In the genomic region with DNA sequence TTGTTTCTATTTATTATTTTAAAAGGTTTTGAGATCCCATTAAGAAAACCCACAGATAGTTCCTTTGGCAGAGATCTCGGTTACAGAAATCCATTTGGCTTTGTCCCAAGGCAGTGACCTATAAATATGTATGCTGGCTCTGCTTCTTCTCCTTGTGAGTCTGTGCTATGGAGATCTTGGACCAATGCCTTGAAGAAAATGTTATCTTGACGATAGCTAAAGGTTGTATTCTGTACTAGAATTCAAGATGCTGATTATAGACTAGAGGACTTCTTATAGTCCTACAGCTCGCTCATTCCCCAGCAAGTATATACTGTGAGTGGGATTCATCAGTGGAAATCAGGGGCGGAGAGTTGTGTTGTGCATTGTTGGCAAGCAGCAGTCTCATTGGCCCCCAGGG, we compare ENCODE assay signal across 16 mouse cellular contexts.
A peak's percentile ranks its signal among the peaks of the same experiment; 100 is the strongest.
DNase-seq lines count a peak whose midpoint lies in the region; ATAC-seq and TF ChIP-seq lines count a peak whose summit lies in the region.
"Had no signal": no experiment of that assay in that cellular context is flagged by ENCODE, and none has a peak within 500 bp of the region (broad histone marks: within the 10 kb centered on the region; RNA-seq: fewer than 3 reads in every experiment).

No protein-coding gene starts in this region.

- H3K9me3 ChIP-seq in forebrain, embryonic 16.5 days (ENCODE audit: control insufficient read depth, low read length), result no peaks in the 10 kb centered on the region
- H3K9me3 ChIP-seq in forebrain, embryonic 13.5 days (replicated peaks), result no peaks in the 10 kb centered on the region
- H3K9me3 ChIP-seq: midbrain, embryonic 12.5 days; neural tube, embryonic 12.5 days had no signal

- ATAC-seq in forebrain, embryonic 16.5 days, result peak; percentile 47; the same call in 1 of the 2 replicates
- no peak; the same call in 1 of the 2 replicates for ATAC-seq in forebrain, embryonic 13.5 days
- ATAC-seq: intestine, embryonic 16.5 days had no signal

- 38% methylated on average over 4 of the region's 4 CpGs for WGBS in forebrain, embryonic 16.5 days
- WGBS in forebrain, embryonic 13.5 days, result 80% methylated on average over 4 of the region's 4 CpGs
- WGBS in kidney, adult 2 months, result 68% methylated on average over 4 of the region's 4 CpGs
- WGBS in thymus, adult 2 months, result 90% methylated on average over 4 of the region's 4 CpGs

- peaks cover 16% of the 10 kb centered on the region for H3K4me1 ChIP-seq in forebrain, embryonic 16.5 days (replicated peaks; ENCODE audit: control insufficient read depth, insufficient read depth, low read length)
- H3K4me1 ChIP-seq in forebrain, embryonic 13.5 days, result 0 out of 2 replicates have a peak, but pooled peaks cover 14% of the 10 kb centered on the region
- H3K4me1 ChIP-seq in kidney, adult 2 months (ENCODE audit: control insufficient read depth, insufficient read depth, low read length), result no peaks in the 10 kb centered on the region
- no peaks in the 10 kb centered on the region for H3K4me1 ChIP-seq in thymus, adult 2 months (replicated peaks; ENCODE audit: control insufficient read depth, insufficient read depth, low read length)
- H3K4me1 ChIP-seq: midbrain, embryonic 12.5 days; neural tube, embryonic 12.5 days had no signal

- H3K27ac ChIP-seq in forebrain, embryonic 16.5 days (ENCODE audit: low read length), result peak overlapping the region; percentile 66
- H3K27ac ChIP-seq in forebrain, embryonic 13.5 days, result no peak overlapping the region
- H3K27ac ChIP-seq in kidney, adult 2 months (ENCODE audit: insufficient read depth, low read depth, low read length), result no peak overlapping the region
- H3K27ac ChIP-seq in thymus, adult 2 months (ENCODE audit: control insufficient read depth, insufficient read depth, low read length), result no peak overlapping the region
- H3K27ac ChIP-seq: midbrain, embryonic 12.5 days; neural tube, embryonic 12.5 days had no signal

- no peak overlapping the region for H3K9ac ChIP-seq in forebrain, embryonic 16.5 days (replicated peaks; ENCODE audit: low read depth, low read length)
- H3K9ac ChIP-seq in forebrain, embryonic 13.5 days, result no peak overlapping the region
- H3K9ac ChIP-seq: midbrain, embryonic 12.5 days; neural tube, embryonic 12.5 days had no signal

- no peaks in the 10 kb centered on the region for H3K36me3 ChIP-seq in forebrain, embryonic 16.5 days (ENCODE audit: control insufficient read depth, insufficient read depth)
- H3K36me3 ChIP-seq in forebrain, embryonic 13.5 days (ENCODE audit: poor library complexity, severe bottlenecking), result no peaks in the 10 kb centered on the region
- H3K36me3 ChIP-seq in kidney, adult 2 months (ENCODE audit: control insufficient read depth, insufficient read depth, low read length), result no peaks in the 10 kb centered on the region
- no peaks in the 10 kb centered on the region for H3K36me3 ChIP-seq in thymus, adult 2 months (ENCODE audit: control insufficient read depth, insufficient read depth, low read length)
- H3K36me3 ChIP-seq: midbrain, embryonic 12.5 days; neural tube, embryonic 12.5 days had no signal

- H3K27me3 ChIP-seq in forebrain, embryonic 16.5 days (replicated peaks; ENCODE audit: control insufficient read depth, insufficient read depth, low read length), result no peaks in the 10 kb centered on the region
- H3K27me3 ChIP-seq in forebrain, embryonic 13.5 days, result no peaks in the 10 kb centered on the region
- no peaks in the 10 kb centered on the region for H3K27me3 ChIP-seq in kidney, adult 2 months (replicated peaks; ENCODE audit: control insufficient read depth, insufficient read depth, low read length)
- H3K27me3 ChIP-seq in thymus, adult 2 months (ENCODE audit: control insufficient read depth, insufficient read depth, low read length), result no peaks in the 10 kb centered on the region
- H3K27me3 ChIP-seq: midbrain, embryonic 12.5 days; neural tube, embryonic 12.5 days had no signal

- TF ChIP-seq POLR2A in kidney, adult 2 months (IDR thresholded peaks at IDR 0.05; ENCODE audit: low read depth, low read length), result no peak
- no peak for TF ChIP-seq POLR2A in thymus, adult 2 months (IDR thresholded peaks at IDR 0.05; ENCODE audit: control insufficient read depth, extremely low read depth, insufficient read depth, low read length, poor library complexity)

- no peak overlapping the region for H3K4me3 ChIP-seq in forebrain, embryonic 16.5 days (replicated peaks; ENCODE audit: low read length)
- H3K4me3 ChIP-seq in forebrain, embryonic 13.5 days, result no peak overlapping the region
- no peak overlapping the region for H3K4me3 ChIP-seq in kidney, adult 2 months (ENCODE audit: insufficient read depth, low read depth, low read length)
- no peak overlapping the region for H3K4me3 ChIP-seq in thymus, adult 2 months (ENCODE audit: control insufficient read depth, insufficient read depth, low read length)
- H3K4me3 ChIP-seq: midbrain, embryonic 12.5 days; neural tube, embryonic 12.5 days had no signal

- DNase-seq in kidney, postnatal 14 days, result peak; percentile 1
- no peak for DNase-seq in kidney, adult 2 months
- peak; percentile 40 for DNase-seq in right cerebral cortex, adult 18-20 months
- DNase-seq in right cerebral cortex, postnatal 25 days, result no peak
- peak; percentile 46 for DNase-seq in skeletal muscle tissue, adult 2 months (ENCODE audit: low read depth, low spot score)
- DNase-seq in thymus, adult 2 months, result no peak
- DNase-seq: adrenal gland, postnatal 14 days; gastrocnemius, postnatal 36 days; heart, postnatal 36 days; liver; lung, postnatal 10 days had no signal

- TF ChIP-seq CTCF in kidney, adult 2 months (conservative IDR thresholded peaks at IDR 0.05; ENCODE audit: insufficient read depth, insufficient read length, low read depth, low read length), result no peak
- no peak for TF ChIP-seq CTCF in thymus, adult 2 months (IDR thresholded peaks at IDR 0.05; ENCODE audit: borderline replicate concordance, control insufficient read depth, extremely low read depth, insufficient read depth, low read length, poor library complexity)

- H3K4me2 ChIP-seq in forebrain, embryonic 16.5 days (ENCODE audit: low read length), result no peak overlapping the region
- no peak overlapping the region for H3K4me2 ChIP-seq in forebrain, embryonic 13.5 days
- H3K4me2 ChIP-seq: midbrain, embryonic 12.5 days; neural tube, embryonic 12.5 days had no signal

Comparison
In these comparisons a context has a peak if more than half of its experiments do, and no peak if none do; other contexts are left out.
1. DNase-seq: peak in kidney, postnatal 14 days (single experiment), right cerebral cortex, adult 18-20 months (single experiment) and skeletal muscle tissue, adult 2 months (single experiment); none in kidney, adult 2 months (single experiment), right cerebral cortex, postnatal 25 days (single experiment) and thymus, adult 2 months (single experiment).